Mouse (Mus musculus) liver, embryonic 14.5 days (tissue): ENCODE measurements around the gene Nfil3. TPM values are rescaled to one million over a fixed set of nuclear protein-coding genes. Genes with fewer than 3 reads are reported as not detected.

ENCODE experiments used
- ATAC-seq: fragments of 200-750 bp; cut with Nextera tagmentation; 2 replicates; pipeline ENCODE4 v1.8.0; 2017; ENCODE audit warnings: moderate number of reproducible peaks, mild to moderate bottlenecking, moderate library complexity; ENCODE audit not compliant: insufficient read depth
- DNase-seq, 3 experiments: peaks; one replicate each; pipeline ENCODE4 v3.0.0-alpha.2; 2012 to 2013; ENCODE audit warnings: low read depth in 3 of 3, low spot score in 3 of 3
- H3K27ac ChIP-seq: fragments of 300-500 bp; sonication (generic); 2 replicates; pipeline ENCODE4 v1.5.1; 2014; ENCODE audit warnings: moderate library complexity, mild to moderate bottlenecking, control low read depth, inconsistent platforms
- H3K27me3 ChIP-seq: fragments of 300-500 bp; sonication (generic); 2 replicates; pipeline ENCODE4 v1.6.1; 2014; ENCODE audit warnings: mild to moderate bottlenecking, low read length, moderate library complexity; ENCODE audit not compliant: control insufficient read depth, insufficient read depth
- H3K36me3 ChIP-seq: fragments of 300-500 bp; sonication (generic); replicated peaks from 2 replicates; pipeline ENCODE4 v1.6.1; 2014; ENCODE audit warnings: low read depth; ENCODE audit not compliant: control insufficient read depth, insufficient read depth
- H3K4me1 ChIP-seq, 2 experiments: fragments of 200-500 bp in 1 of 2; fragments of 300-500 bp in 1 of 2; sonication (generic) in 1 of 2; replicated peaks; 2 replicates each; pipeline ENCODE4 v1.6.1; 2012 to 2014; ENCODE audit warnings: antibody characterized with exemption in 1 of 2, inconsistent platforms in 1 of 2, low read length in 1 of 2; ENCODE audit not compliant: control insufficient read depth in 2 of 2, insufficient read depth in 2 of 2
- H3K4me2 ChIP-seq: fragments of 300-500 bp; sonication (generic); 2 replicates; pipeline ENCODE4 v1.6.1; 2014; ENCODE audit warnings: low read depth, mild to moderate bottlenecking, control low read depth, moderate library complexity
- H3K4me3 ChIP-seq, 2 experiments: fragments of 200-500 bp in 1 of 2; fragments of 300-500 bp in 1 of 2; sonication (generic) in 1 of 2; 2 replicates each; pipeline ENCODE4 v1.5.1; 2012 to 2014; ENCODE audit warnings: low read depth in 2 of 2, low read length in 2 of 2, mild to moderate bottlenecking in 2 of 2, control low read depth in 1 of 2, inconsistent platforms in 1 of 2, moderate library complexity in 1 of 2; ENCODE audit not compliant: insufficient read depth in 1 of 2
- H3K9ac ChIP-seq: fragments of 300-500 bp; sonication (generic); replicated peaks from 2 replicates; pipeline ENCODE4 v1.6.1; 2014; ENCODE audit warnings: mild to moderate bottlenecking, control low read depth, moderate library complexity
- H3K9me3 ChIP-seq: fragments of 300-500 bp; sonication (generic); 2 replicates; pipeline ENCODE4 v1.6.1; 2016; ENCODE audit warnings: low read length, mixed read lengths; ENCODE audit not compliant: control insufficient read depth
- CTCF ChIP-seq: IDR thresholded peaks from 2 replicates; pipeline ENCODE4 v1.5.1; 2016; ENCODE audit warnings: antibody characterized with exemption, low read depth, control low read depth
- EP300 ChIP-seq: IDR thresholded peaks from 2 replicates; pipeline ENCODE4 v1.6.1; 2016; ENCODE audit warnings: antibody characterized with exemption, low read depth
- WGBS: fragments of 180-500 bp; shearing (Covaris S2); extraction: QIAGEN DNeasy Blood & Tissue Kit; methylation state at CpG from one replicate; pipeline ENCODE4 v1.1.7; 2014; ENCODE audit not compliant: insufficient replicate concordance; 5-methylcytosine and 5-hydroxymethylcytosine counted together
- polyA plus RNA-seq, 2 experiments: library from polyadenylated mRNA; depleted of rRNA in 1 of 2; stranded (reverse) in 1 of 2; unstranded in 1 of 2; fragments of >200 nt; fragmentation: Nextera tagmentation in 1 of 2; extraction: Ambion mirVana in 1 of 2; gene quantifications; 2 replicates each; pipeline versions ENCODE4 v1.2.1 to v1.2.3; 2012 to 2014

The Nfil3 gene
- polyA plus RNA-seq, 2 experiments: 1.0 to 2.1 TPM

DNA sequence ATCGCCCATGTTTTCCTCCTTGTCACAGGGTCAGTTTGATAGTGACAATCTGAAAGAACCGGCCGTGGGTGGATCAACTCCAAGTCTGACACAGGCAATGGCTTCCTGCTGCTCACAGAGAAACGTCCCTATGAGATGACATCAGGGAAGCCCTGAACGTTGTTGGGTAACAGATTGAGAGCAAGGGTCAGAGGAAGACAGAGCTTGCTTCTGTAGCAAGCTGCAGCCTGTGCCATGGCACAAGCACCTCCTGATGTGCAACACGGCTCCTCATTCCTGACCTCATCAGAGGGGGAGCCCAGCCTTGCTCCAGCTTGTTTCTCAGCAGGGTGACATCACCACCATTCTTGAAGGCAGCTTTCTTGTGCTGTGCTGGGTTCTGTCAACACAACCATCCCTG, 37.1 kb upstream of the Nfil3 start:
- no peak overlapping the region for H3K27ac ChIP-seq
- no peaks in the 10 kb centered on the region for H3K9me3 ChIP-seq
- H3K4me1 ChIP-seq: no peaks in the 10 kb centered on the region
- H3K9ac ChIP-seq: no peak overlapping the region
- H3K27me3 ChIP-seq: no peaks in the 10 kb centered on the region
- TF ChIP-seq CTCF: no peak
- no peak for TF ChIP-seq EP300
- no peak for ATAC-seq
- no peaks in the 10 kb centered on the region for H3K36me3 ChIP-seq
- DNase-seq: no peak
- no peak overlapping the region for H3K4me3 ChIP-seq
- no peak overlapping the region for H3K4me2 ChIP-seq
- 29% methylated on average over 6 of the region's 6 CpGs for WGBS

DNA sequence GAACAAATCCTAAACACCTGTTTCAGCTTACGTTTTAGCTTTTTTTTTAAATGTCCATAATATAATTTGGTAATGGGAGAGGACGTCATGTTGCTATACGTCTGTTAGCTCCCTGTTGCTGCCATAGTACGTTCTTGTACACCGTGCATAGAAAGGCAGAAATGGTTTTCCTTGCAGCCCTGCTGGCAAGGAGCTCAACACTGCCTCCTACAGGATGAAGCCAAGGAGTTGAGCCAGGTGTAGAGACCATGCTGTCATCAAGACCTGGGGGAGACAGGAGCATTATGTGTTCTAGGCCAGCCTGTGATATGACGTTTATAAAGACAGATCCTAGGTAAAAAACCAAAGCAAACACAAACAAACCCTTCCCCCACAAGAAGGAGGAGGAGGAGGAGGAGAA, 36.2 kb upstream of the Nfil3 start:
- 52% methylated on average over 6 of the region's 6 CpGs for WGBS
- no peak for DNase-seq
- no peak overlapping the region for H3K4me2 ChIP-seq
- ATAC-seq: no peak
- H3K36me3 ChIP-seq: no peaks in the 10 kb centered on the region
- H3K27me3 ChIP-seq: no peaks in the 10 kb centered on the region
- no peak for TF ChIP-seq EP300
- peak; percentile 57 for TF ChIP-seq CTCF
- no peak overlapping the region for H3K4me3 ChIP-seq
- no peaks in the 10 kb centered on the region for H3K9me3 ChIP-seq
- H3K9ac ChIP-seq: no peak overlapping the region
- no peaks in the 10 kb centered on the region for H3K4me1 ChIP-seq
- no peak overlapping the region for H3K27ac ChIP-seq

DNA sequence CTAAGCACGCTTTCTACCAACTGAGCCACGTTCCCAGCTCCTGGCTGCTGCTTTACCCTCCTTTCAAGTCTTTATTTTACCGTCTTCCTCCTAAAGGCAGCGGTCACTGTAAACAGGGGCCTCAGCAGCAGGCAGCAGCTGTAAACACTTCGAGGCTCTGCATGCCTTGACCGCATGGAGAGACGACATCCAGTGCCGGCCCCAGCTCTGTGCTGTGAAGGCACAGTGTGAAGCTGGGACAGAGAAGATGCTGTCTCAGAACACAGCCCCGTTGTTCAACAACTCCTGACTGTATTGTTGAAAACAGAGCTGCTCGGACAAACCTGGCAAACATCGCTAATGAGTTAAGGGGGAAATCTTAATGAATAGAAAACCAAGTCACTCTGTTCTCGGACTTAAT, 30.6 kb upstream of the Nfil3 start:
- TF ChIP-seq EP300: no peak
- TF ChIP-seq CTCF: no peak
- no peak for ATAC-seq
- Histone ChIP-seq H3K4me1 (no peaks in the 10 kb centered on the region), H3K36me3 (no peaks in the 10 kb centered on the region), H3K9ac (no peak overlapping the region), H3K9me3 (no peaks in the 10 kb centered on the region), H3K27me3 (no peaks in the 10 kb centered on the region), H3K4me2 (no peak overlapping the region), H3K4me3 (no peak overlapping the region), H3K27ac (no peak overlapping the region)
- no peak for DNase-seq
- WGBS: 47% methylated on average over 12 of the region's 12 CpGs

DNA sequence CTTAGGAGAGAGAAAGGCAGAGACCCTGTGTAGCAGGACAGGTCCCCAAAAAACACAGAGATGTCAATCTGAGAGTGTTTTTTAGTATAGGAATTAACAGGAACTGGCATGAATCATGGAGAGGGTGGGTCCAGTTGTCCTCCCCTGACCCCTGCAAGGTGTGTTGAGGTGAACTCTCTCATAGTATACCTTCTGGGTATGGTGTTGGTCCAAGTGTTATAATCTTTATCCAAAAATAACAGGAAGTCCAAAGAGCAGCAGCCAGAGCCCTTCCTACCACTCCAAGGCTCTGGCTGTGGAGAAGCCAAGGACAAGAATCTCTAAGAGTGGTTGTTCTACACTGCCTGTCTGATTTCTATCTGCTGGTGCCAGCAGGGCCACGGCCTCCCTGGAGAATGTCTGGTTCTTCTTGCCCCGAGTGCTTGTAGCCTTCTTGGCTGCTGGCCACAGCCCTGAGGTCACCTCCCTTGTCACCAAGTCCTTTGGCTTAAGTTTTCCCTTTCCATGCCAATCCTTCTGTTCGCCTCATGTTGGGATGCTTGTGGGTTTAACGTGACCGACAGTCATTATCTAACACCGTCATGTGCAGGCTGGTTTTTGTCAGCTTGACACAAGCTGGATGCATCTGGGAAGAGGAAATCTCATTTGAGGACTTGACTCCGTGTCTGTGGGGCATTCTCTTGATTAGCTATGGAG, 27.8 kb upstream of the Nfil3 start:
- WGBS: 49% methylated on average over 7 of the region's 7 CpGs
- H3K4me2 ChIP-seq: no peak overlapping the region
- no peak overlapping the region for H3K9ac ChIP-seq
- ATAC-seq (no peak), DNase-seq (no peak)
- H3K9me3 ChIP-seq: no peaks in the 10 kb centered on the region
- TF ChIP-seq EP300: no peak
- H3K4me3 ChIP-seq: no peak overlapping the region
- no peaks in the 10 kb centered on the region for H3K27me3 ChIP-seq
- H3K27ac ChIP-seq: no peak overlapping the region
- no peaks in the 10 kb centered on the region for H3K36me3 ChIP-seq
- no peaks in the 10 kb centered on the region for H3K4me1 ChIP-seq

DNA sequence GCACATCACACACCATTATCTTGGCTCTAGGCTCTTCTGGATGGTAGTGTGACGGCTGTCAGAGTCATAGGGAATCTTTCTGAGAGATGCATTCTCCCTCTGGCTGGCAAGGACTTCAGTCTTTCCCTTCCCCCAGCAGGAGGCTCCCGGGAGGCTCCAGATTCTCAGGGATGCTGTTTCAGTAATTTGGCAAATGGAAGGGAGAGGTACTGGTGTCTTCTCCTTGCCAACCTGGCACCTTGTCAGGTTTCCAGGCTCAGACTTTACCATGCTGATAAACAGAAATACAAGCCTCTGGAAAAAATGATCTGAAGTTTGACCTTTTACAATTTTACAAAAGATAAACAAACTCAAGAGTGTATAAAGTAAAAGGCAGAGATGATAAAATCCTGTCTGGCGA, 26.9 kb upstream of the Nfil3 start:
- H3K9ac ChIP-seq: no peak overlapping the region
- H3K9me3 ChIP-seq: no peaks in the 10 kb centered on the region
- DNase-seq (no peak), ATAC-seq (no peak)
- WGBS: 54% methylated on average over 3 of the region's 3 CpGs
- no peaks in the 10 kb centered on the region for H3K4me1 ChIP-seq
- no peaks in the 10 kb centered on the region for H3K27me3 ChIP-seq
- H3K4me3 ChIP-seq: no peak overlapping the region
- TF ChIP-seq CTCF (no peak), EP300 (no peak)
- no peaks in the 10 kb centered on the region for H3K36me3 ChIP-seq
- no peak overlapping the region for H3K4me2 ChIP-seq
- H3K27ac ChIP-seq: no peak overlapping the region
